Mouse (Mus musculus): ENCODE results near the gene Chchd3.

GRCm38 (mm10) chr6:32981253-32981652, 78.8 kb downstream of the Chchd3 start:
- TF ChIP-seq CTCF (IDR thresholded peaks at IDR 0.05; ENCODE audit: borderline replicate concordance, control insufficient read depth, extremely low read depth, insufficient read depth, low read length, poor library complexity), result no peak
- TF ChIP-seq POLR2A (IDR thresholded peaks at IDR 0.05; ENCODE audit: control insufficient read depth, extremely low read depth, insufficient read depth, low read length, poor library complexity), result no peak

Data from thymus, adult 2 months (tissue).